Mouse (Mus musculus): ENCODE data around the gene Nbl1. TPM values are rescaled to one million over a fixed set of nuclear protein-coding genes. Genes with fewer than 3 reads are reported as not detected.

Gene Nbl1
- total RNA-seq, 4 experiments from 2014 or later, result 52.1 to 64.5 (median 55.5) TPM

DNA sequence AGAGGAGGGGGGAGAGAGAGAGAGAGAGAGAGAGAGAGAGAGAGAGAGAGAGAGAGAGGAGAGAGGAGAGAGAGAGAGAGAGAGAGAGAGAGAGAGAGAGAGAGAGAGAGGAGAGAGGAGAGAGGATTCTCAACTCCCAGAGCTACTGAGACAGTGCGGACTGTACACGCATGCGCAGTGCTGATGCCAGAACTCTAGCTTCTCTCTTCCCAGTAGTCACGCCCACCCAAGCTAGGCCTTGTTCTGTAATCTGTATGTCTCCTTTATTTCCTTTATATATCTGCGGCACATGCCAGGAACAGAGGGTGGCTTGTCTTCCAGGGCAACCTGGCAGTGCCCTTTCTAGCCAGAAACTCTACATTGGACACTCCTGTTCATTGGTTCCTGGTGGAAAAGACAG is 28.0 kb downstream of the Nbl1 start:
- DNase-seq (ENCODE audit: low spot score in 2 of 2), result no peak

DNA sequence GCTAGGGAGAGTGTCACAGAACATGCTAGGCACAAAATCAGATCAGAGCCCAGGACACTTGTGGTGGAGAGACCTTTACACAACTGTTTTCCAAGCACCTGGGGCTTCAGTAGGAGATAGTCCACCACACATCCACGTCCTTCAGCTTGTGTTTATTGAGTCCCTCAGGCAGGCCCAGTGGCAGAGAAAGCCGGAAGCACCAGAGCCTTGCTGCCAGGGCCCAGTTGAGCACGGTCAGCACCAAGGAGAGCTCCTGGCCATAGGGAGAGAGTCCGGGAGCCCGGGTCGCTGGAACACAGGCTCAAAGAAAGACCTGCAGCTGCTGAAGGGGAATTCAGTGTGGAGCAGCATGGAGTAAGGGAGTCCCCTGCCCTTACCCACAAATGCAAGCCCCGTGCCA is 33.2 kb downstream of the Nbl1 start:
- DNase-seq (ENCODE audit: low spot score in 2 of 2), result no peak

DNA sequence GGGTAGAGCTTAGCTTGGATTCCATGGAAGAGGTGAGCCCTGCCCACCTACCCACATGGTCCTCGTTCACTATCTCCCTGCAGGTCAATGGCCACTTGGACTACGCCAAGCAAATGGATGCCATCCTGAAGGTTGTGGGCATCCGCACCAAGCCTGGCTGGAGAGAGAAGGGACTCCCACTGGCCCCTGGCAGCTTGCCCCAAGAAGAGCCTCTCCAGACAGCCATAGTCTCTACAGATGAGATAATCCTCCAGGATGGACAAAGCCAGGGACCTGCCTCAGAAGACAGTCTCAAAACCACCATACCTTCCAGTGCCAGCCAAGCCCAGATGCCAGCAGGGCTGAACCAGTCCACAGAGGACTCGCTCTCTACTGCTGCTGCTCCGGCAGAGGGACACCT is 34.8 kb downstream of the Nbl1 start:
- no peak for DNase-seq (ENCODE audit: low spot score in 2 of 2)

DNA sequence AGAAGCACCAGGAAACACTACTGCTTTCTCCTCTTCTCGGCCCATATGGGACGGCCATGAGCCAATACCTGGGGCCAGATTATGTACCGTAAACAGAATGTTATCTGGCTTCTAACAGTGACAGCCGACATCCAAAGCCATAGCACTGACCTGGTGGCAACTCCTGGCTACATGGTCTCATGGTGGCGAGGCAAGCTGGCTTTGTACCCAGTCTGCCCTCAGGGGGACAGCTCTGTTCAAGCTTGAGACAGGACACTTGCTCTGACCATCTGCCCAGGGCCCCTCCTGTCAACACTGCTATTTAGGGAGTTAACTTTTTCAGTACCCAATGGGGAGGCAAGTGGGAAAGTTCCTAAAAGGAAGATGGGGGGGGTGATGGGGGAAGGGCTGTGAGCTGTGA is 35.5 kb downstream of the Nbl1 start:
- DNase-seq (ENCODE audit: low spot score in 2 of 2), result no peak

DNA sequence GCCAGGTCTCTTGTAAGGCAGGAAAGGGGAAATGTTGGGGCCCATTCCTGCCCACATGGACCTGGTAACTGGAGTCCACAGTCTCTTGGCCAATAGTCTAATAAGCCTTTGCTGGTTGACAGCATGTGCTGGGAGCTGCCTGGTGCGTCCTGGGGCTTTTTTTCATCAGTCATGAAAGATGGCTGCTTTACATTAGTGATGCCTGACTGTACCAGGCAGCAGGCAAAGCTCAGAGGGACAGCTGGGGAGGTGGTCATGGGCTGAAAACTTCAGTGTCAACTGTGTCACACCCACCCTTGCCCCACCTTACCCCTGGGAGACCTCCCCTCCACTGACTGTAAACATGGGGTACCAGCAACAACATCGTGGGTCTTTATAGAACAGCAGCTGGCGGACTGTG is 37.0 kb downstream of the Nbl1 start:
- DNase-seq (ENCODE audit: low spot score in 2 of 2), result no peak

DNA sequence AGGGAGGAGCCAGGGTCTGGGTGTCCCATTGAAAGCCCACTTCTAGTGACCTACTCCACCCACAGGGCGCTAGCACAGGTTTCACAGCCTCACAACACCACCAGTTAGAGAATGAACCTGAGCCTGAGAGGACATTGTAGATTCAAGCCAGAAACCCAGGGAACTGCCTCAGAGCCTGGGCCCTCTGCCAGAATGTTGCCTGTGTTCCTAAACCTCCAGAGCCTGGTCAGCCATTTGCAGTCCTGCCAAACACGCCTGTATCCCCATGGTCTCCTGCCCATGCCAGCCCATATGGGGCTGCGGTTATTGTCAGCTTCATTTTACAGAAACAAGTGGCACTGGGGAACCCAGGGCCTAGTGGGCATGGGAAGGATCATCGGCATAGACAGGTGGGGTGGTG is 37.5 kb downstream of the Nbl1 start:
- DNase-seq (ENCODE audit: low spot score in 2 of 2), result no peak

DNA sequence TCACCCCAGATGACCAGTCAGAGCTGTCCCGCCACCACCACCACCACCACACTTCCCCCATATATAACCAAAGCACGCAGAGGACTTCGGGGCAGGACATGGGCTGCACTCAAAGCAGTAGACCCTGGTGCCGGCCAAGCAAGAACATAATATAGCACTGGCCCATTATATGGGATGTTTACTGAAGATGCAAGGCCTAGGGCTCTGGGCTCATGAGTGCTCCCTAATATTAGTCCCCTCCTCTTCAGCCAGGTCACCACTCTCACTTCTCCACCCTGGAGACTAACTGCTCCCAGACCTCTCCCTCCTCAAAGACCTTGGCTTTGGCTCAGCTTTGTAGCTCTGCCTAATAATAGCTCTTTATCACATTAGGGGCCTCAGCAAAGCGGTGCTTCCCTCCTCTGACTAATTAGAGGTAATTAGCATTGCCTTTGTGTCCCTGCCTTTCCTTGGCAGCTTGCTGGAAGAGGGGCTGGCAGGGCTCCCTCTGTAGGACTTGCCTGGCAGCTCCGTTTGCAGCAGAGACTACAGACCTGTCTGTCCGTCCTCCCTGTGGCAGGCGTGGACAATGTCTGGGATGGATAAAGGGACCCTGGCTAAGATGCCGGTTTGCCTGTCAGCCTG is 38.4 kb downstream of the Nbl1 start:
- DNase-seq (ENCODE audit: low spot score in 2 of 2), result peak in 1 of 2 experiments; percentile 65

DNA sequence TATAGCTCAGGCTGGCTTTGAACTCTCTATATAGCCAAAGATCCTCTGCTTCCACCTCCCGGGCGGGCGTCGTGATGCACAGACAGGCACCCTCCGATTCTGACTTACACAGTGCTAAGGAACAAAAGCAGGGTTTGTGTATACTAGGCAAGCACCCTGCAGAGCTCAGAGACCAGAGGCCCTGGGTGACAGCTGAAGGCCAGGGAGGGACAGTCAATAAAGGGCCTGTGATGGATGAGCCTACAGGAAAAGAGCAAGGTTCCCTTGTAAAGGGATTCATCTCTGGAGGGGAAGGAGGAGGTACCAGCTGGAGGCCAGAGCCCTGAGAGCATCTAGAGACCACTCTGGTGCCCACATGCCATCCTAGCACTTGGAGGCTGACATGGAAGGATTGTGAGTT is 39.4 kb downstream of the Nbl1 start:
- DNase-seq (ENCODE audit: low spot score in 2 of 2), result no peak

DNA sequence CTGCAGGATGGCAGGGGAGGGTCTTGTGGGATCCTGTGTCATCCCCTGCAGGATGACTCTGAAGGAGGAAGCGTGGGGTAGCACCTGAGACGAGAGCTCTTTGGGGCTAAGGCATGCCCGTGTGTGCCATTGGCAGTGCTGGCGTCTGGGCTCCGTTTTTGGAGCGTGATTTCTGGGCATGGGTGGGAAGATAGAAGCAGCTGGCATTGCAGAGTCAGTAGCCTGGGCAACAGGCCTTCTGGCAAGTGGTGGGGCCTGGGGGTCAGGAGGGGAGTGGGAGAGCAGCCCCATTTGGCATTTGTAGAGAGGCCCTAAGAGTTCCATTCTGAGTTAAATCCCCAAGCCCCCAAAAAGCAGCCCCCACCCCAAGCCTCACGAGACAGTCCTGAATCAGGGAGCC is 40.0 kb downstream of the Nbl1 start:
- no peak for DNase-seq (ENCODE audit: low spot score in 2 of 2)

DNA sequence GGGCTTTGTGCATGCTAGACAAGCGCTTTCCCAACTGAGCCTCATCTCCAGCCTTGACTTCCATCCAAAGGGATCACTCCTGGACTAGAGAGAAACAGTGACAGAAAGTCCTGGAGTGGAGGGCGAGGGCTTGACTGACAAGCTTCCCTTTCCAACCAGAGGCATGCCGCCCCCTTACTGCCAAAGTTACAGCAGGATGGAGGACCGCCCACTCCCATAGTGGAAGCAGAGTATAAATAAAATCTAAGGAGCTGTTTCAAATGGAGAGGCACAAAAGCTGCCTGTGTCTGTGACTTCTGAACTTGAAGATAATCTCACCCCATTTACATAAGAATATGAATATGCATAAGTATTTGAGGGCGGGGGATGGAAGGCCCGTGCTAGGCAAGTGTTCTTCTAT is 44.3 kb downstream of the Nbl1 start:
- DNase-seq (ENCODE audit: low spot score in 2 of 2), result no peak

DNA sequence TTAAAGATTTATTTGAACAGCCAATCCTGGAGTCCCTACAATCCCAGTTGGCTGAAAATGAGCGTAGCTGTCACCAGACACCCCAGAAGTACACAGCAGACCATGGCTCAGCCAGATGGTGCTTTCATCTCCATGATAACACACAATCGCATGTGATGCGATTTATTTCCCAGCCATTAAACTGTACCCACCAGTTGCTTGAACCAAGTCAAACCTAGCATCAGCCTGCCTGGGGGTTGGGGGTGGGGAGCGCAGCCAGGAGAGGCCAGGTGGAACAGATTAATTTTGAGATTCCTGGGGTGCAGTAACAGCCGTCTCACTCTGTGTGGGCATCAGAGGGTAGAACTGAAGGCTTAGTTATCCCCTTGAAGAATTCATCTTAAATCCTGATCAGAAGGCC is 46.4 kb downstream of the Nbl1 start:
- no peak for DNase-seq (ENCODE audit: low spot score in 2 of 2)

DNA sequence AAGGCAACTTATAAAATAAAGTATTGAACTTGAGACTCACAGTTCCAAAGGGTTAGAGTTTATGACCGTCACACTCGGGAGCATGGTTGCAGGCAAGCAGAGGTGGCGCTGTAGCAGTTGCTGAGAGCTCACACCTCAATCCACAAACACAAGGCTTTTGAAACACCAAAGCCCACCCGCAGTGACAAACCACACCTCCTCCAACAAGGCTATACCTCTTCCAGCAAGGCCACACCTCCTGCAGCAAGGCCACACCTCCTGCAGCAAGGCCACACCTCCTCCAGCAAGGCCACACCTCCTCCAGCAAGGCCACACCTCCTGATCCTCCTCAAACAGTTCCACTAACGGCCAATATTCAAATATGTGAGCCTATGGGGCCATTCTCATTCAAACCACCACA is 48.2 kb downstream of the Nbl1 start:
- DNase-seq (ENCODE audit: low spot score in 2 of 2), result no peak

DNA sequence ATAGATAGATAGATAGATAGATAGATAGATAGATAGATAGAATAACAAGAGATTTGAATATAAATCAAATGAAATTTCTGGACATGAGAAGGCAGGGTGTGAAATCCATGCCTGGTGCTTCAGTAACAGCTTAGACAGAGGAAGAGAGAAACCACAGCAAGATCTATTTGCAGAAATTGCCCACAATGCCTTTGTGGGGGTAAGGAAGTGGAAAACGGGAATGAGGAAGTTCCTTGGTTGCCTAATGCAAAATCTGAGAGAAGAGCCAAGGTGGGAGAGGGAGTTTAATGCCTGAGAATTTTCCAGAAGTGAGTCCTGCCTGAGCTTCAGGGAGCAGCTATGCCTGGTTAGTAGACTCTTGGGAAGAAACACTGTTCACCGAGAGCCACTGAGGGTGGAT is 49.2 kb downstream of the Nbl1 start:
- no peak for DNase-seq (ENCODE audit: low spot score in 2 of 2)

DNA sequence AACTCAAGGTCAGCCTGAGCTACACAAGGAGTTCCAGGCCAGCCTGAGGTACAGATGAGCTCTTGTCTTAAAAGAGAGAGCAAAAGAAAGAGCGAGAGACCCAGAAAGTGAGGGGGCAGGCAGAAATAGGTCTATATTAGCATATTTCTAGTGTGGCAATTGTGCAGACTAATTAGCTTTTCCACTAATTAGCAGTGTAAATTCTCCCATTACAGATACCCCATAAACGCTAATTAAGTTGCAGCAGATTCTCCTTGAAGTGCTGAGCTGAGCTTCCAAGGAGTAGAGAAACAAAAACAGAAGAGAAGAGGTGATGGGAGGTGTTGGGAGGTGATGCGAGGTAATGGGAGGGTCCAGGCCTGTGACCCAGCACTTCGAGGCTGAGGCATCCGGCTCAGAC is 50.2 kb downstream of the Nbl1 start:
- no peak for DNase-seq (ENCODE audit: low spot score in 2 of 2)

DNA sequence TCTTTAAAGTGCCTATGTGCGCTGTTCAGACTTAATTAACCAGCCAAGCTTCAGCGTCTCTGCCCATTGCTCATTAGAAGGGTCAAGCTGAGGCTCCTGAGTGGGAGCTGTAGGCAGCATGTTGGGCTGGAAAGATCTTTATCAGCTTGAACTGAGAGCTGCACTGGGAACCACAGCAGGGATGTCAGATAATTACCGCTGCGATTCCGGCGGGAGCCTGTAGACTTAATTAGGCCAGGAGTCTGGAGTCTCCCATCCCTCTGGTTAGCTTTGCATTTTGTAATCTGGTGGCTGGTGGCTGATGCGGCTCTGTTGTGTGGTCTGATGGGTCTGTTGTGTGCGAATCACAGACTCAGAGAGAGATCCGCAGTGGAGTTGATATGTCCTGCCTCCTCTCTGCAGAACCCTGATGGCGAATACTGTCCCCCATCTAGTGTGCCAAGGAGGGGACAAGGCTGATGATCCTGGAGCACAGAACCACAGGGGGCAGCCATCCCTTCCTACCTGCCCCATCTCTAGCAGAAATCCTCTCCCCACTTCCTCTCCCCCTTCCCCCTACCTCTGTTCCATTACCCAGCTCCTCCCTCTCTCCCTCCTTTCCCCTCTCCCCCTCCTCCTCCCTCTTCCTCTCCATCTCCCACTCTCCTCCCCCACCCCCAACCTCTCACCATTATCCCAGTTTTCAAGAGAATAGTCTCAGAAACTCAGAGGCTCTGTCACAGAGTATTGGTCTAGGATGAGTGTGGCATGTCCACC is 52.5 kb downstream of the Nbl1 start:
- no peak for DNase-seq (ENCODE audit: low spot score in 2 of 2)

DNA sequence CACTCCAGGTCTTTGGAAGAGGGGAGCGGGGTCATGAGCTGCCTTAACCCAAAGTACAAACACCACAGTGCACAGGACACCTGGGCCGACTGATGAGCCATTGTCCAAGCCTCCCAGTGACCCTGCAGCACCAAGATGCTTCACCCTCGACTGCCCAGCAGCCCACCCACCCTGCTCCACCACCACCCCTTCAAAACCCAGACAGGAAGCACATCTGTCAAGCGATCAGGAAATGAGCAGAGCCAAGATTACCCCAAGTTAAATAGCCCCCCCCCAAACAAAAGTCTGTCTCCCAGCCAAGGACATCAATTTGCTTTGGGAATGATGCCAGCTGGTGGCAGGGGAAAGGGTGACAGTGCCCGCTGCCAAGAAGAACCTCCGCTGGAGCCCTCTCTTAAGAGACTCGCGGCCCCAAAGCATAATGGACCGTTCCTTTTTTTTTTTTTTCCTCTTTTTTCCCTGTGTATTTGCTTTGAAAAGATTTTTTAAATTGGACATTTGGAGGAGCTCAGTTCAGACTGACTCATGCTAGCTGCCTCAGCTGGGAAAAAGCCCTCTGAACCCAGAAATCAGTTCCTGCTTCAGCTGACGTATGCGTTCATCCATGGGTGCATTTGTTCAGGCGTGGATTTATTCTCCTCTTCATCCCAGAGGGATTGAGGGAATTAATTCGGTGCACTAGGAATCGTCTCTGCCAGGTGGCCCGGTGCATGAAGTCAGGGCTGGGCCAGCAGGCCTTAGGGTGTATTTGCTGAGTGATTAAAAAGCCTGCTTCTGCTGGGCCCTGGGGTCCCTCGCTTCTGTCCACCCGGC is 54.8 kb downstream of the Nbl1 start:
- no peak for DNase-seq (ENCODE audit: low spot score in 2 of 2)

DNA sequence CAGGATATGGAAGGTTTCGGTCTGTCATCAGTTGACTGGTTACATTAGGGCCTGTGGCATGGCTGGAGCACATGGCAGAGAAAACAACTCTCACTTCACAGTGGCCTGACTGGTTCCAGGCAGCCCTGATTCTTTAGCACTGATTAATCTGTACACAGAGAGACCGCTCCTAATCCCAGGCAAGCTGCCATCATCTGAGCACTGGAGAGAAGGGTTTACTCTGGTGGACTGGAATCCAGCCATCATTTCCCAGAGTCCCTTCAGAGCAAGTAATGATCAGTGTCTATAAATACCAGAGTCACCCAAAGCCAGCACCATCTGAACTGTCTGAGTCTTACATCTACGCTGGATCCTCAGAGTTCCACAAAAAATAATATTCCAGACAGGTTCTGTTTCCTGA is 57.0 kb downstream of the Nbl1 start:
- DNase-seq (ENCODE audit: low spot score in 2 of 2), result no peak

DNA sequence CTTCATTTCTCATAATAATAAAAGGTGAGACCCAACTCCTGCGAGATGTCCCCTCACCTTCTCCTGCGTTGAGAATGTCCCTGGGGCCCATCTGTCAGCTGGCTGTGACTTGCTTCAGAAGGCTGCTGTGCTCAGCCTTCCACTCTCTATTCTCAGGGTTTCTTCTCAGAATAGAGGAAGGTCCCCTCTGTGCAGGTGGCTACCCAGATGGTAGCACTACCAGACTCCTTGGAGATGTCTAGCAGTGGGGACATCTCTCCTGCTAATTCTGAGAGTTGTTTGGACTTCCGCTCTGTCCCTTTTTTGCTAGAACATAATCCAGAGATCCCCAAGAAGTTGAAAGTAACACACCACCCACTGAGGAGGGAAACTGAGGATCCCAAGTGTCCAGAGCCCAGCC is 57.9 kb downstream of the Nbl1 start:
- DNase-seq (ENCODE audit: low spot score in 2 of 2), result no peak

DNA sequence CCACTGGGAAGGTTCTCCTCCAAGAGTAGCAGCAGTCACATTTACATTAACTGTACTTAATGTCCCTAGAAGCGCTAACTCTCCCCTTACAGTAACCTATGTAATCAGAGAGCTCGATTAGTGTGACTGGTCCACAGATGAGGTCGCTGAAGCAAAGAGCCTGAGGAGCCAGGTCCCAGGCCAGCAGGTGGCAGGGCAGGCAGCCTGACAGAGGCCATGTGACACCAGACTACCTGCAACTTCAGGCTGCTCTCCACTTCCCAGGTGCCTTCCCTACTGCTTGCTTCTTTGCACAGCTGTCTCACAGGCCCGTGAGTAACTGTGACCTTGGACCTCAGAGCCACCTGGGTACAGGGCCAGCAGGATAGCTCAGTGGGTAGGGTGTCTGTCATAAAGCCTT is 58.3 kb downstream of the Nbl1 start:
- no peak for DNase-seq (ENCODE audit: low spot score in 2 of 2)

DNA sequence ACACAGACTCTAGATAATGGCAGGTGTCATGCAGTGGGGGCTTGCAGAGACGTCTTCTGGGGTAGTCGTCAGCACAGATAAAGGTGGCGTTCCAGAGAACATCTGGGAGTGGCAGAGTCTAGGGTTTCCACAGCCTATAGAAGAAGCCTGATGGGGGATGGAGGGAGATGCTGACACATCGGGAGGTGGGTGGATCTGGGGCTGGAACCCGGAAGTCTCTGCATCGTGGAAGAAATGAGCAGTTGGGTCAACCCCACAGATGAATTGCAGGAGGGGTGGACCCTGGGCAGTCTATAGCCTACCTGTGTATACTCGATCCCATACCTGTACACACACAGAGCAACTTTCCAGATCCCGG is 58.8 kb downstream of the Nbl1 start:
- no peak for DNase-seq (ENCODE audit: low spot score in 2 of 2)

DNA sequence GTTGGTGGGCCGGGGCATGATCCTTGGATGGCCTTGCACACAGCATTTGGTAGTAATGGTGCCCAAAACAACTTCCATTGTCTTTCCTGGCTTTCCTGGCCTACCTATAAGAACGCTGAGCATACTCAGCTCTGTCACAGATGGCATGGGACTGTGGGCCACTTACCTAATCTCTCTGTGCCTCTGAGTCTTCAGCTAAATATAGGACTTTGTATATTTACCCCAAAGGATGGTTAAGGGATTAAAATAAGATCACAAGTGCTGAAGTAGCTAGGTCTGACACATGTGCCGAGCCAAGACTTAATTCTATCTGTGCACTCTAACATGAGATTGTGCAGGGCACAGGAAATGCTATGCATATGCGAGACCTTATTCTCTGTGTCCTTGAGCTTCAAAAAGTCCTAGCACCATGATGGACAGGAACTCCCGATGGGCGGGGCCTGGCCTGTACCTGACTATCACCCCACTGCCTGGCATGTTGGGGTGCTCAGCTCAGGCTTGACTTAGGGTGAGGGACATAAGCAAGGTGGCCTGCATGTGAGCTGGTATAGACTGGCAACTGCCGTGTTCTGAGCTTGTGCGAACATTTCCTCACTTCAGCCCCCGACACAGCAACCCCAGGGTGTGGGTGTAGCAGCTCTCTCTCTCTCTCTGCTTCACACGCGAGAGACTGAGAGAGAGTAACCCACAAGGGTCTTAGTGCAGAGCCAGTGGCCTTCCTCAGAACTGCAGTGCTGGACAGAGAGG is 59.4 kb downstream of the Nbl1 start:
- no peak for DNase-seq (ENCODE audit: low spot score in 2 of 2)

DNA sequence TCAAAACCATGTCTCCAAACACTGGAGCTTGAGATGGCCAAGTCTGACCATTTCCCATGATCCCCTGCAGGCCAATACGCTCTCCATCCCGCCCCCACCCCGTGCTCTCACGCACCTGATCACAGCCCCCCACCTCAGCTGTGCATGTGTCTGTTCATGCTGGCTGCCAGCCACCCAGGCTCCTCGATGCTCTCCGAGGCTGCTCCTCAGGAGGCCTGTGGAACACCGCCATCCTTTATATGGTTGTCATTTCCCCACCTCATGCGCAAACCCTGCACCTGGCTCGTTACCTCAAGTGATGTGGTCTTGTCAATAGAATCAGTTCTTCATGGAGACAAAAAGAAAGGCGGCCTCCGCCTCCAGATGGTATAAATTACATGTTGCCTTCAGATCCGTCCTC is 60.3 kb downstream of the Nbl1 start:
- no peak for DNase-seq (ENCODE audit: low spot score in 2 of 2)

All from left cerebral cortex, adult 8-10 months (tissue).